Comparison of ENCODE assay signal across 8 mouse cellular contexts in genomic region chrX:152342358-152342901, GRCm38 (mm10). TPM values are rescaled to one million over a fixed set of nuclear protein-coding genes. Genes with fewer than 3 reads are reported as not detected.
DNase-seq lines count a peak whose midpoint lies in the region; ATAC-seq and TF ChIP-seq lines count a peak whose summit lies in the region.

Tspyl2 (minus strand) TSS chrX:152342425.

- no peaks in the 10 kb centered on the region for H3K9me3 ChIP-seq in heart, embryonic 10.5 days
- H3K9me3 ChIP-seq in kidney, embryonic 15.5 days (replicated peaks) = no peaks in the 10 kb centered on the region

- H3K4me1 ChIP-seq in bone marrow macrophage, adult 2 months (ENCODE audit: control insufficient read depth, insufficient read depth, low read length) = peaks cover 8% of the 10 kb centered on the region; the same call in 1 of the 2 replicates
- peaks cover 6% of the 10 kb centered on the region; the same call in 1 of the 2 replicates for H3K4me1 ChIP-seq in embryonic fibroblast, embryonic 13.5 days (ENCODE audit: control insufficient read depth, insufficient read depth, low read length)
- H3K4me1 ChIP-seq in heart, embryonic 10.5 days = peaks cover 5% of the 10 kb centered on the region; the same call in 1 of the 2 replicates
- peaks cover 5% of the 10 kb centered on the region for H3K4me1 ChIP-seq in kidney, embryonic 15.5 days

- TF ChIP-seq POLR2A in bone marrow macrophage, adult 2 months (IDR thresholded peaks at IDR 0.05; ENCODE audit: borderline replicate concordance, low read depth, low read length) = no peak
- peak; percentile 97 for TF ChIP-seq POLR2A in embryonic fibroblast, embryonic 13.5 days (IDR thresholded peaks at IDR 0.05; ENCODE audit: low read depth, low read length)

- peaks cover 90% of the 10 kb centered on the region for H3K27me3 ChIP-seq in heart, embryonic 10.5 days (ENCODE audit: insufficient read depth, poor library complexity, severe bottlenecking)
- peaks cover 84% of the 10 kb centered on the region for H3K27me3 ChIP-seq in kidney, embryonic 15.5 days

- no peak for TF ChIP-seq CTCF in bone marrow macrophage, adult 2 months (IDR thresholded peaks at IDR 0.05; ENCODE audit: low read depth, low read length)
- TF ChIP-seq CTCF in embryonic fibroblast, embryonic 13.5 days (IDR thresholded peaks at IDR 0.05; ENCODE audit: borderline replicate concordance, insufficient read depth, low read length) = no peak

- peak within 1 kb of the TSS; percentile 60 for H3K4me2 ChIP-seq in kidney, embryonic 15.5 days

- DNase-seq in A20 (ENCODE audit: low read depth, low spot score) (peak; percentile 93), liver (peak; percentile 93)
- peak; percentile 96 for DNase-seq in heart, embryonic 10.5 days (ENCODE audit: low spot score)
- peak; percentile 86 to 90 for DNase-seq in spleen, postnatal 4 days (ENCODE audit: low spot score in 2 of 2)

- ATAC-seq in kidney, embryonic 15.5 days (replicated peaks; ENCODE audit: low FRiP score) = peak; percentile 98
- peak; percentile 98 for ATAC-seq in monocyte, adult 5-6 weeks (replicated peaks; ENCODE audit: insufficient number of reproducible peaks, low FRiP score, low TSS enrichment, poor library complexity, severe bottlenecking)

- H3K4me3 ChIP-seq in bone marrow macrophage, adult 2 months (ENCODE audit: insufficient read depth, low read length) = peak within 1 kb of the TSS; percentile 81
- peak within 1 kb of the TSS; percentile 69 for H3K4me3 ChIP-seq in embryonic fibroblast, embryonic 13.5 days (ENCODE audit: insufficient read depth, low read length)
- peak within 1 kb of the TSS; percentile 72 for H3K4me3 ChIP-seq in heart, embryonic 10.5 days
- peak within 1 kb of the TSS; percentile 64 for H3K4me3 ChIP-seq in kidney, embryonic 15.5 days (replicated peaks)

- H3K36me3 ChIP-seq in heart, embryonic 10.5 days = peaks cover 16% of the 10 kb centered on the region
- peaks cover 26% of the 10 kb centered on the region for H3K36me3 ChIP-seq in kidney, embryonic 15.5 days

- 12% methylated on average over 27 of the region's 27 CpGs for WGBS in heart, embryonic 10.5 days
- WGBS in kidney, embryonic 15.5 days = 14% methylated on average over 26 of the region's 27 CpGs

- peak within 1 kb of the TSS; percentile 77 for H3K27ac ChIP-seq in bone marrow macrophage, adult 2 months (ENCODE audit: insufficient read depth, low read depth, low read length)
- peak within 1 kb of the TSS; percentile 87 for H3K27ac ChIP-seq in embryonic fibroblast, embryonic 13.5 days (ENCODE audit: insufficient read depth, low read length)
- peak within 1 kb of the TSS; percentile 91 for H3K27ac ChIP-seq in heart, embryonic 10.5 days
- H3K27ac ChIP-seq in kidney, embryonic 15.5 days = peak within 1 kb of the TSS; percentile 89

- H3K9ac ChIP-seq in kidney, embryonic 15.5 days = peak within 1 kb of the TSS; percentile 63

RNA-seq across cellular contexts. Expression of gene Tspyl2, which starts in this region (rescaled TPM):
- 23.6 and 32.4 TPM in 2 replicates for polyA plus RNA-seq in bone marrow macrophage, adult 2 months (2012; ENCODE audit: insufficient read depth, insufficient read length, missing spikeins)
- 36.1 and 38.6 TPM in 2 replicates for polyA plus RNA-seq in embryonic fibroblast, embryonic 13.5 days (2011; ENCODE audit: insufficient read length, low read depth, missing spikeins)
- polyA plus RNA-seq in heart, embryonic 10.5 days (2016; fragmentation: Nextera tagmentation; extraction: Ambion mirVana) = 19.4 and 29.2 TPM in 2 replicates
- 30.3 and 35.4 TPM in 2 replicates for polyA plus RNA-seq in kidney, embryonic 15.5 days (2015; fragmentation: Nextera tagmentation; extraction: Ambion mirVana)
- 30.1 to 44.1 TPM (median 32.0 TPM) in 3 replicates for total RNA-seq in monocyte, adult 5-6 weeks (2017)

Comparison
In these comparisons a context has a peak if more than half of its experiments do, and no peak if none do; other contexts are left out.
1. Peak in every context shown above with its lines: DNase-seq, ATAC-seq, H3K4me3 ChIP-seq and H3K27ac ChIP-seq.